Mouse (Mus musculus) forebrain, embryonic 16.5 days (tissue): ENCODE measurements around the gene Muc13. TPM values are rescaled to one million over a fixed set of nuclear protein-coding genes. Genes with fewer than 3 reads are reported as not detected.

Source experiments
- ATAC-seq: fragments of 200-750 bp; cut with Nextera tagmentation; 2 replicates; pipeline ENCODE4 v1.8.0; 2017; ENCODE audit warnings: mild to moderate bottlenecking, moderate library complexity
- H3K27ac ChIP-seq: fragments of 300-500 bp; sonication (generic); 2 replicates; pipeline ENCODE4 v1.5.1; 2014; ENCODE audit warnings: low read length, control low read depth
- H3K27me3 ChIP-seq: fragments of 300-500 bp; sonication (generic); replicated peaks from 2 replicates; pipeline ENCODE4 v1.6.1; 2014; ENCODE audit warnings: low read length; ENCODE audit not compliant: control insufficient read depth, insufficient read depth
- H3K36me3 ChIP-seq: fragments of 300-500 bp; sonication (generic); 2 replicates; pipeline ENCODE4 v1.6.1; 2014; ENCODE audit not compliant: control insufficient read depth, insufficient read depth
- H3K4me1 ChIP-seq: fragments of 300-500 bp; sonication (generic); replicated peaks from 2 replicates; pipeline ENCODE4 v1.6.1; 2014; ENCODE audit warnings: low read length; ENCODE audit not compliant: control insufficient read depth, insufficient read depth
- H3K4me2 ChIP-seq: fragments of 300-500 bp; sonication (generic); 2 replicates; pipeline ENCODE4 v1.6.1; 2014; ENCODE audit warnings: mild to moderate bottlenecking, low read length, control low read depth
- H3K4me3 ChIP-seq: fragments of 300-500 bp; sonication (generic); replicated peaks from 2 replicates; pipeline ENCODE4 v1.5.1; 2014; ENCODE audit warnings: mild to moderate bottlenecking, low read length, control low read depth
- H3K9ac ChIP-seq: fragments of 300-500 bp; sonication (generic); replicated peaks from 2 replicates; pipeline ENCODE4 v1.6.1; 2014; ENCODE audit warnings: low read depth, low read length, control low read depth
- H3K9me3 ChIP-seq: fragments of 300-500 bp; sonication (generic); 2 replicates; pipeline ENCODE4 v1.6.1; 2016; ENCODE audit warnings: low read length; ENCODE audit not compliant: control insufficient read depth
- whole genome bisulfite sequencing: fragments of 180-500 bp; shearing (Covaris S2); extraction: QIAGEN DNeasy Blood & Tissue Kit; methylation state at CpG from one replicate; pipeline ENCODE4 v1.1.7; 2014; 5-methylcytosine and 5-hydroxymethylcytosine counted together
- polyA plus RNA-seq: library from polyadenylated mRNA; unstranded; fragments of >200 nt; fragmentation: Nextera tagmentation; extraction: Ambion mirVana; gene quantifications from 2 replicates; pipeline ENCODE4 v1.2.1, GENCODE M21; 2015

Muc13 gene
- polyA plus RNA-seq, 1 experiment from 2014 or later = 0.11 TPM

DNA sequence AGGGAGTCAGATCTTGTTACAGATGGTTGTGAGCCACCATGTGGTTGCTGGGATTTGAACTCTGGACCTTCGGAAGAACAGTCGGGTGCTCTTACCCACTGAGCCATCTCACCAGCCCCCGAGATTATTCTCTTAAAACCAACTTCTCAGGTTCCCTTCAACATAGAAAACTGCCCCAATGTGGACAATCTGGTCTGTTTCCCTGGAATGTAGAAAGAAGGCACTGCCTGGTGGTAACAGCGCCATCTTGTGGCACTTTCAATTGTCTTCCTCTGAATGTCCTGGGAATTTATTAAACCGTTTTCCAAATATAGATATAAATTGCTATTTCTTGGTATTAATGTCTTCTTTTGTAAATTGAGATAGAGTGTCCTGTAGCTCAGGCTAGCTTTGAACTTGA lies 4.0 kb downstream of the Muc13 start:
- Histone ChIP-seq H3K27ac (no peak overlapping the region), H3K9ac (no peak overlapping the region), H3K4me3 (no peak overlapping the region), H3K27me3 (no peaks in the 10 kb centered on the region), H3K36me3 (no peaks in the 10 kb centered on the region), H3K9me3 (no peaks in the 10 kb centered on the region), H3K4me2 (no peak overlapping the region), H3K4me1 (no peaks in the 10 kb centered on the region)
- WGBS = 39% methylated on average over 5 of the region's 5 CpGs
- no peak for ATAC-seq

DNA sequence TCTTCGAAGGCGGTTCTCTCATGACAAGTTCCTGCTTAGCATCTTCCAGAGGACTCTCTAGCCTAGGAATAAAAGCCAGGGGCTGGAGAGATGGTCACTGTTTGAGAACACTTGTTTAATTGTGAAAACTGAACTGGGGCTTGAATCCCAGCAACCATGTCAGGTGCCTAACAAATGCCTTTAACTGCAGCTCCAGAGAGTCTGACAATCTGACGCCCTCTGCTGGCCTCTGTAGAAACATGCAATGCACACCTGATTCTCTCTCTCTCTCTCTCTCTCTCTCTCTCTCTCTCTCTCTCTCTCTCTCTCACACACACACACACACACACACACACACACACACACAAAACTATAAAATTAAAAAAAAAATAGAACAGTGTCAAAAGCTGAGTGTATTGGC lies 16.2 kb downstream of the Muc13 start:
- ATAC-seq = no peak
- Histone ChIP-seq H3K4me3 (no peak overlapping the region), H3K27ac (no peak overlapping the region), H3K4me2 (no peak overlapping the region), H3K9me3 (no peaks in the 10 kb centered on the region), H3K36me3 (no peaks in the 10 kb centered on the region), H3K4me1 (no peaks in the 10 kb centered on the region), H3K9ac (no peak overlapping the region), H3K27me3 (no peaks in the 10 kb centered on the region)
- 69% methylated on average over 3 of the region's 3 CpGs for WGBS

DNA sequence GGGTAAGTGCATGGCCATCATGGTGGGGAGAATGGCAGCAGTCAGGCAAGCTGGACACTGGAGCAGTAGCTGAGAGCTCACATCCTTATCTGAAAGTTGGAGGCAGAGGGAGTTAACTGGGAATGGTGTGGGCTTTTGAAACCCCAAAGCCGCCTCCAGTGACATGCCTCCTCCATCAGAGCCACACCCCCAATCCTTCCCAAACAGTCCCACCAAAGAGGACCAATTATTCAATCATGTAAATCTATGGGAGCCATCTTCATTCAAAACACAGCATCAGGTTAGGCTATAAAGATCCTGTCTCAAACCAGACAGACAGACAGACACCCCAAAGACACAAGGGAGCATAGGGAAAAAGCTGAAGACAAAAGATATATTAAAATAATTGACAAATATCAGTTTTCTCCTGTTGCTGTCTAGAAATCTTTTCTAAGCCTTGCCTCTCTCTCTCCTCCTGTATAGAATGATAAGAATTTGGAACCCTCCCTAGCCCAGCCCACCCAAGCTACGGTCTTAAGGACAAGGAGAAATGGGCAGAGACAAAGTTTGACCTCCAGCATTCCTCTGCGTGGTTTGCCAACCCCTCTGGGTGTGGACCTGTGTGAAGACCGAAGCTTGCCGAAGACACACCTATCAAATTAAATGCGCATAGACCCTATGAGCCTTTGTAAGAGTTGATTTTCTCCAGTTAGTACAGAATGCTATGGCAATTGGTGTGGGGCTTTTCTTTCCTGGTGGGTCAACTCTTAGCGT lies 24.8 kb downstream of the Muc13 start:
- H3K27me3 ChIP-seq = no peaks in the 10 kb centered on the region
- H3K27ac ChIP-seq = no peak overlapping the region
- no peak overlapping the region for H3K9ac ChIP-seq
- no peaks in the 10 kb centered on the region for H3K36me3 ChIP-seq
- WGBS = 86% methylated on average over 7 of the region's 7 CpGs
- no peak overlapping the region for H3K4me3 ChIP-seq
- no peaks in the 10 kb centered on the region; the same call in 1 of the 2 replicates for H3K9me3 ChIP-seq
- no peaks in the 10 kb centered on the region for H3K4me1 ChIP-seq
- no peak overlapping the region for H3K4me2 ChIP-seq
- ATAC-seq = no peak

DNA sequence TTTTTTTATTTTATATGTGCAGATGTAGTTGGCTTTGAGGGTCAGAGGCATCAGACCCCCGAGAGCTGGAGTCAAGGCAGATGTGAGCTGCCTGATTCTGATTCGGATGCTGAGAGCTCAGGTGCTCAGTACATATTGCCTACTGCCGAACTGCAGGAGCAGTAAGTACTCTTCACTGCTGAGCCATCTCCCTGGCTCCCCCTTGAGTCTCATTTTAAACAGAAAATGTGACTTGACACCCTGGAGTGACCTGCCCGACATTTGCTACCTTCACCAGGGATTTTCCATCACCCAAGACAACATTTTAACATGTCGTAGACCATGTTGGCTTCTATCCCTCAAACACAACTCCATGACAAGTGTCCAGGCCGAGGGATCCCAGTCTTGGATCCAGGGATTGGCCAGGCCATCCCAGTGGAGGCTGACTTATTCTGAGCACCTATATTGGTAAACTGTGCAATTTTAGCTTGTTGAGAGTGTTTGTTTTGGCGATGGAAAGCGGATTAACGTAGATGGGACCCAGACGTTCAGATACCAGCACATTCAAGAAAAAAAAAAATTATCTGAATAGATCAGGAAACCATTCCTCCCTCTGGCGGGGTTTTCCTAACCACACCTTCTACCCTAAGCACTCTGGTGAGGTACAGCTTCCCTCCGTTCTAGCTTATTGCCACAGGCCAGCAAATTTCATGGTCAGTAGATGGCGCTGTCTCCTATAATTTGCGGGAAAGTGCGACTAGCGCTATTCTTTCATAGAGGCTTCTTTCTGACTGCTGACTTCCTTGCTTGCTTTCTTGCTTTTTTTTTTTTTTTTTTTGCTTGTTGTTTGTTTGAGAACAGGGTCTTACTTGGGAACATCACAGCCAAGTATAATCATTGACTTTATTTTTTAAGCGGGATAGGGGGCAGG lies 26.7 kb downstream of the Muc13 start:
- no peak overlapping the region for H3K27ac ChIP-seq
- H3K4me1 ChIP-seq = no peaks in the 10 kb centered on the region
- no peak overlapping the region for H3K4me2 ChIP-seq
- H3K36me3 ChIP-seq = no peaks in the 10 kb centered on the region
- WGBS = 19% methylated on average over 17 of the region's 17 CpGs
- peak; percentile 77 for ATAC-seq
- no peaks in the 10 kb centered on the region; the same call in 1 of the 2 replicates for H3K9me3 ChIP-seq
- H3K4me3 ChIP-seq = no peak overlapping the region
- H3K27me3 ChIP-seq = no peaks in the 10 kb centered on the region
- no peak overlapping the region for H3K9ac ChIP-seq

DNA sequence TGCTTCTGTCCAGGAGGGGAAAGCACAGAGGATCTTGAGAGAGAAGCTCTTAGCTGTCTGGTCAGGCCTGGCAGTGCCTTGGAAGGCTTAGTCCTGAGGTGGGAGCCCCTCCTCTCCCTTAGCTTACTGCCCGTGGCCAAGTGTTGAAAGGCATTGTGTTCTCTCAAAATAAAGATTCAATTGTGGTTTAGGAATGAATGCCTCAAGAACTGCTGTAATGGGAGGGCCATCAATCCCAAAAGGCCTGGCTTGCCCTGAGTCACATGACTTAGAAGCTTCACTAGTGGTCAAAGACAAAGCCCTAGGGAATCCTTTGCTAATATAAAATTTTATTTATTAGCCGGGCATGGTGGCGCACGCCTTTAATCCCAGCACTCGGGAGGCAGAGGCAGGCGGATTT lies 30.8 kb downstream of the Muc13 start:
- 77% methylated on average over 6 of the region's 6 CpGs for WGBS
- no peak overlapping the region for H3K27ac ChIP-seq

DNA sequence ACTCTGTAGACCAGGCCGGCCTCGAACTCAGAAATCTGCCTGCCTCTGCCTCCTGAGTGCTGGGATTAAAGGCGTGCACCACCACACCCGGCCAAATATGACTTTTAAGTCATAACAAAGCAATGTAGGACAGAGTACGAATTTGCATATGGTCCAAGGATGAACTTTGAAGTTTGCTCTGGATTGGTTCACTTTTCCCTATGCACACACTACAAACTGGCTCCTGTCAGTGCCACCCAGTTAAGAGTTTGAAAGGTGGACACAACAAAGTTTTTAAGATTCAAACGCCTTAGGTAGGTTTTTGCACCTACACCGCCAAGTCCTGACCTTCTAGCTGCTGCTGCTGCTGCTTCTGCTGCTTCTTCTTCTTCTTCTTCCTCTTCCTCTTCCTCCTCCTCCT lies 34.7 kb downstream of the Muc13 start:
- Histone ChIP-seq H3K27ac (no peak overlapping the region), H3K27me3 (peaks cover 22% of the 10 kb centered on the region), H3K9me3 (no peaks in the 10 kb centered on the region), H3K9ac (no peak overlapping the region), H3K4me2 (no peak overlapping the region), H3K4me1 (peaks cover 21% of the 10 kb centered on the region), H3K36me3 (no peaks in the 10 kb centered on the region), H3K4me3 (no peak overlapping the region)
- ATAC-seq = no peak
- 92% methylated on average over 7 of the region's 7 CpGs for WGBS

More for the DNA sequence above, 30.8 kb downstream of the Muc13 start:
- no peak for ATAC-seq
- Histone ChIP-seq H3K27me3 (peaks cover 11% of the 10 kb centered on the region; the same call in 1 of the 2 replicates), H3K9me3 (no peaks in the 10 kb centered on the region), H3K4me1 (peaks cover 6% of the 10 kb centered on the region), H3K9ac (no peak overlapping the region), H3K4me3 (no peak overlapping the region), H3K4me2 (no peak overlapping the region), H3K36me3 (no peaks in the 10 kb centered on the region)

DNA sequence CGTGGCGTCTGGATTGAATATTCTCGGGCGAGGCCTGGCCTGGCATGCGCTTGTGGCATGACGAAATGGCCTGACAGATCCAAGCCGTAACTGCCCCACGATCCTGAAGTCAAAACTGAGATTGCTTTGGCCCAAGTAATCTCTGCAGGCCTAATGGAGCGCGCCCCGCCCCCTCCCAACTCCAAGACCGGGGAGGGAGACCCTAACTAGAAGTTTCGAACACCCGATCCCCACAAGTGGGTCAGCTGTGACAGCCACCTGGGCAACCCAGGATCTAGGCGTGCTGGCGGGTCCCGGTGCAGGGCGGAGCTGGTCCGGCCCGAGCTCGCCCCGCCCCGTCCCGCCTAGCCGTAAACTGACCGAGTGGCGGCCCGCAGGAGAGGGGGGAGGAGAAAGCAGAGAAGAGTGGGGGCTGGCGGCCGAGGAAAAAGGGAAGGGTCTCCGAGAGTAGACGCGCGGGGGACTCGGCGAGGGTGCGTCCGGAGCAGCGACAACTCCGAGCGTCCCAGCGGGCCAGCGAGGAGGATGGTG lies 35.5 kb downstream of the Muc13 start, which contains the start of gene Itgb5:
TSS of gene Itgb5 (plus strand) at position 365 of the 531 bp plus-strand sequence.
- peak within 1 kb of the TSS; percentile 99 for H3K4me2 ChIP-seq
- under 1% methylated on average over 40 of the region's 43 CpGs for WGBS
- peaks cover 22% of the 10 kb centered on the region for H3K27me3 ChIP-seq
- peak; percentile 51 for ATAC-seq
- no peak within 1 kb of the TSS; the same call in 1 of the 2 replicates for H3K27ac ChIP-seq
- peak within 1 kb of the TSS; percentile 70 for H3K9ac ChIP-seq
- H3K4me3 ChIP-seq = peak within 1 kb of the TSS; percentile 69
- no peaks in the 10 kb centered on the region for H3K9me3 ChIP-seq
- H3K4me1 ChIP-seq = peaks cover 30% of the 10 kb centered on the region
- no peaks in the 10 kb centered on the region for H3K36me3 ChIP-seq

DNA sequence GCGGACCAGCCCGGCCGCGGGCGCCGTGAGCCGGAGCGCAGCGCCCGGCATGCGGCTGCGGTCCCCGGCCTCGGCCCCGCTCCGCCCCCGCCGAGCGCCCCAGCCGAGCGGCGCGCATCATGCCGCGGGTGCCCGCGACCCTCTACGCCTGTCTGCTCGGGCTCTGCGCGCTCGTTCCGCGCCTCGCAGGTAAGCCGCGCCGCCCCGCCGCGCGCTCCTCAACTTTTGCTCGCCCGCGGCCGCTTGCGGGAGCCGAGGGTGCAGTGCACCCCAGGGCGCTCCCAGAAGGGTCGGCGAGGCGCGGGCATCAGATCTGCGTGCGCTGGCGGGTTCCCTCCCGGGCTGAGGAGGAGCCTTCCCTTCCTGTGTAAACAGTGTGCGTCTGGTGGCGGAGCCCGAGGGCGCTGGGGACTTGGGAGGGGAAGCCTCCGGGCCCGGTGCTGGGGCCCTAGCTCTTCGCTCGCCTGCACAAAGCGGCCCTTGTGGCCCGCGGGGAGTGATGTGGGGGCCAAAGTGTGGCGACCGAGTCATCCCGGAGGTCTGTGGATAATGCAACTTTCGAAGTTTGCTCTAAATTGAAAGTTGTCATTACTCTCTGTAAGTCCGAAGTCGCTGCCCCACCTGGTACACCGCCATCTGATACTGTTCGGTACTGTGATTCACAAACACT lies 36.1 kb downstream of the Muc13 start:
- Histone ChIP-seq H3K4me1 (peaks cover 32% of the 10 kb centered on the region), H3K27me3 (peaks cover 24% of the 10 kb centered on the region), H3K36me3 (no peaks in the 10 kb centered on the region), H3K27ac (no peak overlapping the region; the same call in 1 of the 2 replicates), H3K9me3 (no peaks in the 10 kb centered on the region), H3K4me2 (peak overlapping the region; percentile 99), H3K4me3 (peak overlapping the region; percentile 69), H3K9ac (peak overlapping the region; percentile 70)
- WGBS = 0% methylated on average over 61 of the region's 76 CpGs
- ATAC-seq = peak; percentile 66
